Mouse (Mus musculus): Measurements from ENCODE around the gene Nop9. TPM values are rescaled to one million over a fixed set of nuclear protein-coding genes. Genes with fewer than 3 reads are reported as not detected.

Nop9 gene
- polyA plus RNA-seq, 2 experiments, result 23.5 to 37.6 TPM

DNA sequence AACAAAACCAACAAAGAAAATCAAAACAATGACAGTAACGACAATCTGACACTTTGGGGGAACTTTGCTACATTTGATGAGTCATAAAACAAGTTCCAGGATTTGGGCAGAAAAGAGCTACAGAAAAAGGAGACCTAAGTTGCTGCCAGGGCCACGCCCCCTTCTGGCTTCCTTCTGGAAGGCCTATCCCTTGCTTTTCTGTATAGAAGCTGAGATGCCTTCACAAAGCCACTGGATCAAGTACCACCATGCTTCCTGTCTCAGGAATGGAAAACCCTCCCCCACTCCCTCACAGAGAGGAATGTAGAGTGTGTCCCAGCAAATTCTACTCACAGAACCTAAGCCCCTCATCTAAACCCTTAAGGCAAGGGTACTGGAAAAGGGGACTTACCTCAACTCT, 48.5 kb downstream of the Nop9 start:
- H3K9me3 ChIP-seq (ENCODE audit: control insufficient read depth, low read length), result no peaks in the 10 kb centered on the region
- TF ChIP-seq POLR2A (IDR thresholded peaks at IDR 0.05; ENCODE audit: borderline replicate concordance, extremely low read depth, insufficient read depth, insufficient read length), result no peak
- no peak overlapping the region for H3K4me3 ChIP-seq (replicated peaks; ENCODE audit: low read length)
- no peaks in the 10 kb centered on the region for H3K36me3 ChIP-seq (ENCODE audit: control insufficient read depth, insufficient read depth, low read length)
- no peak overlapping the region for H3K27ac ChIP-seq (replicated peaks; ENCODE audit: low read depth, low read length)
- no peaks in the 10 kb centered on the region for H3K27me3 ChIP-seq (ENCODE audit: control insufficient read depth, insufficient read depth, low read length)
- no peak for DNase-seq (ENCODE audit: low spot score)
- no peak for ATAC-seq (ENCODE audit: low FRiP score, low read depth)
- H3K4me2 ChIP-seq (replicated peaks; ENCODE audit: low read depth, low read length, severe bottlenecking), result no peak overlapping the region
- H3K4me1 ChIP-seq (ENCODE audit: control insufficient read depth, insufficient read depth, low read length), result no peaks in the 10 kb centered on the region
- H3K9ac ChIP-seq (ENCODE audit: low read depth, low read length, severe bottlenecking), result no peak overlapping the region
- 64% methylated on average over 2 of the region's 2 CpGs for WGBS

GRCm38 (mm10) chr14:55795380-55796163, 50.1 kb downstream of the Nop9 start:
- Histone ChIP-seq H3K27ac (replicated peaks; ENCODE audit: low read depth, low read length) (no peak overlapping the region), H3K27me3 (ENCODE audit: control insufficient read depth, insufficient read depth, low read length) (no peaks in the 10 kb centered on the region), H3K4me3 (replicated peaks; ENCODE audit: low read length) (no peak overlapping the region), H3K4me2 (replicated peaks; ENCODE audit: low read depth, low read length, severe bottlenecking) (no peak overlapping the region), H3K4me1 (ENCODE audit: control insufficient read depth, insufficient read depth, low read length) (no peaks in the 10 kb centered on the region), H3K9me3 (ENCODE audit: control insufficient read depth, low read length) (no peaks in the 10 kb centered on the region), H3K9ac (ENCODE audit: low read depth, low read length, severe bottlenecking) (no peak overlapping the region), H3K36me3 (ENCODE audit: control insufficient read depth, insufficient read depth, low read length) (no peaks in the 10 kb centered on the region)
- no peak for TF ChIP-seq POLR2A (IDR thresholded peaks at IDR 0.05; ENCODE audit: borderline replicate concordance, extremely low read depth, insufficient read depth, insufficient read length)
- DNase-seq (ENCODE audit: low spot score) (no peak), ATAC-seq (ENCODE audit: low FRiP score, low read depth) (no peak)
- WGBS, result 79% methylated on average over 15 of the region's 15 CpGs

Other genes starting within 250 kb of the Nop9 start
Only the 30 nearest of the 35 such genes appear.
- gene Dcaf11, start 185.7 kb upstream of the Nop9 start, polyA plus RNA-seq (2012; rRNA removed), result 47.5 and 53.0 TPM in 2 replicates
- gene Dcaf11, start 185.7 kb upstream of the Nop9 start, polyA plus RNA-seq (2014; fragmentation: Nextera tagmentation; extraction: Ambion mirVana), result 53.8 and 56.0 TPM in 2 replicates
- 0.67 and 0.88 TPM in 2 replicates for gene A730061H03Rik, start 185.3 kb upstream of the Nop9 start, polyA plus RNA-seq (2012; rRNA removed)
- gene A730061H03Rik, start 185.3 kb upstream of the Nop9 start, polyA plus RNA-seq (2014; fragmentation: Nextera tagmentation; extraction: Ambion mirVana), result 0.74 and 1.7 TPM in 2 replicates
- gene Fitm1, start 170.1 kb upstream of the Nop9 start, polyA plus RNA-seq (2012; rRNA removed), result 30.9 and 43.0 TPM in 2 replicates
- 19.1 and 26.9 TPM in 2 replicates for gene Fitm1, start 170.1 kb upstream of the Nop9 start, polyA plus RNA-seq (2014; fragmentation: Nextera tagmentation; extraction: Ambion mirVana)
- 66.8 and 77.6 TPM in 2 replicates for gene Psme1, start 167.6 kb upstream of the Nop9 start, polyA plus RNA-seq (2012; rRNA removed)
- 147 and 154 TPM in 2 replicates for gene Psme1, start 167.6 kb upstream of the Nop9 start, polyA plus RNA-seq (2014; fragmentation: Nextera tagmentation; extraction: Ambion mirVana)
- 6.6 and 6.9 TPM in 2 replicates for gene Emc9, start 160.4 kb upstream of the Nop9 start, polyA plus RNA-seq (2012; rRNA removed)
- gene Emc9, start 160.4 kb upstream of the Nop9 start, polyA plus RNA-seq (2014; fragmentation: Nextera tagmentation; extraction: Ambion mirVana), result 6.5 and 7.0 TPM in 2 replicates
- 75.8 and 78.5 TPM in 2 replicates for gene Psme2, start 154.6 kb upstream of the Nop9 start, polyA plus RNA-seq (2012; rRNA removed)
- 239 and 245 TPM in 2 replicates for gene Psme2, start 154.6 kb upstream of the Nop9 start, polyA plus RNA-seq (2014; fragmentation: Nextera tagmentation; extraction: Ambion mirVana)
- gene Rnf31, start 154.0 kb upstream of the Nop9 start, polyA plus RNA-seq (2012; rRNA removed), result 23.0 and 34.1 TPM in 2 replicates
- gene Rnf31, start 154.0 kb upstream of the Nop9 start, polyA plus RNA-seq (2014; fragmentation: Nextera tagmentation; extraction: Ambion mirVana), result 13.1 and 18.1 TPM in 2 replicates
- gene Irf9, start 142.1 kb upstream of the Nop9 start, polyA plus RNA-seq (2012; rRNA removed), result 21.0 and 26.4 TPM in 2 replicates
- gene Irf9, start 142.1 kb upstream of the Nop9 start, polyA plus RNA-seq (2014; fragmentation: Nextera tagmentation; extraction: Ambion mirVana), result 9.8 and 11.3 TPM in 2 replicates
- 8.9 and 9.6 TPM in 2 replicates for gene Rec8, start 127.7 kb upstream of the Nop9 start, polyA plus RNA-seq (2012; rRNA removed)
- gene Rec8, start 127.7 kb upstream of the Nop9 start, polyA plus RNA-seq (2014; fragmentation: Nextera tagmentation; extraction: Ambion mirVana), result 2.4 and 2.8 TPM in 2 replicates
- gene Ipo4, start 109.7 kb upstream of the Nop9 start, polyA plus RNA-seq (2012; rRNA removed), result 185 and 239 TPM in 2 replicates
- gene Ipo4, start 109.7 kb upstream of the Nop9 start, polyA plus RNA-seq (2014; fragmentation: Nextera tagmentation; extraction: Ambion mirVana), result 131 and 133 TPM in 2 replicates
- 6.8 and 12.2 TPM in 2 replicates for gene Gm49378, start 107.8 kb upstream of the Nop9 start, polyA plus RNA-seq (2012; rRNA removed)
- 1.5 and 3.7 TPM in 2 replicates for gene Gm49378, start 107.8 kb upstream of the Nop9 start, polyA plus RNA-seq (2014; fragmentation: Nextera tagmentation; extraction: Ambion mirVana)
- 92.3 and 128 TPM in 2 replicates for gene Tm9sf1, start 101.9 kb upstream of the Nop9 start, polyA plus RNA-seq (2012; rRNA removed)
- 111 and 116 TPM in 2 replicates for gene Tm9sf1, start 101.9 kb upstream of the Nop9 start, polyA plus RNA-seq (2014; fragmentation: Nextera tagmentation; extraction: Ambion mirVana)
- 2.9 and 3.3 TPM in 2 replicates for gene Tssk4, start 95.5 kb upstream of the Nop9 start, polyA plus RNA-seq (2012; rRNA removed)
- gene Tssk4, start 95.5 kb upstream of the Nop9 start, polyA plus RNA-seq (2014; fragmentation: Nextera tagmentation; extraction: Ambion mirVana), result 1.2 and 1.4 TPM in 2 replicates
- gene Mdp1, start 85.2 kb upstream of the Nop9 start, polyA plus RNA-seq (2012; rRNA removed), result 47.4 and 49.7 TPM in 2 replicates
- 53.7 and 59.1 TPM in 2 replicates for gene Mdp1, start 85.2 kb upstream of the Nop9 start, polyA plus RNA-seq (2014; fragmentation: Nextera tagmentation; extraction: Ambion mirVana)
- 51.1 and 53.6 TPM in 2 replicates for gene Gmpr2, start 73.8 kb upstream of the Nop9 start, polyA plus RNA-seq (2012; rRNA removed)
- gene Gmpr2, start 73.8 kb upstream of the Nop9 start, polyA plus RNA-seq (2014; fragmentation: Nextera tagmentation; extraction: Ambion mirVana), result 53.1 and 68.5 TPM in 2 replicates
- 347 and 416 TPM in 2 replicates for gene Nedd8, start 73.6 kb upstream of the Nop9 start, polyA plus RNA-seq (2012; rRNA removed)
- gene Nedd8, start 73.6 kb upstream of the Nop9 start, polyA plus RNA-seq (2014; fragmentation: Nextera tagmentation; extraction: Ambion mirVana), result 567 and 583 TPM in 2 replicates
- 35.9 and 38.4 TPM in 2 replicates for gene Tinf2, start 63.9 kb upstream of the Nop9 start, polyA plus RNA-seq (2012; rRNA removed)
- 34.2 and 40.1 TPM in 2 replicates for gene Tinf2, start 63.9 kb upstream of the Nop9 start, polyA plus RNA-seq (2014; fragmentation: Nextera tagmentation; extraction: Ambion mirVana)
- gene Tgm1, start 31.8 kb upstream of the Nop9 start, polyA plus RNA-seq (2012; rRNA removed), result 15.0 and 17.7 TPM in 2 replicates
- 17.0 and 21.2 TPM in 2 replicates for gene Tgm1, start 31.8 kb upstream of the Nop9 start, polyA plus RNA-seq (2014; fragmentation: Nextera tagmentation; extraction: Ambion mirVana)
- gene Rabggta, start 23.4 kb upstream of the Nop9 start, polyA plus RNA-seq (2012; rRNA removed), result 41.7 and 53.5 TPM in 2 replicates
- 20.4 and 23.0 TPM in 2 replicates for gene Rabggta, start 23.4 kb upstream of the Nop9 start, polyA plus RNA-seq (2014; fragmentation: Nextera tagmentation; extraction: Ambion mirVana)
- 88.3 and 109 TPM in 2 replicates for gene Dhrs1, start within 50 bp of the Nop9 start, polyA plus RNA-seq (2012; rRNA removed)
- 82.0 and 89.7 TPM in 2 replicates for gene Dhrs1, start within 50 bp of the Nop9 start, polyA plus RNA-seq (2014; fragmentation: Nextera tagmentation; extraction: Ambion mirVana)
- gene Cideb, start 12.8 kb downstream of the Nop9 start, polyA plus RNA-seq (2012; rRNA removed), result 2.1 and 2.6 TPM in 2 replicates
- 0.41 and 0.46 TPM in 2 replicates for gene Cideb, start 12.8 kb downstream of the Nop9 start, polyA plus RNA-seq (2014; fragmentation: Nextera tagmentation; extraction: Ambion mirVana)
- 0.44 and 0.65 TPM in 2 replicates for gene Ltb4r2, start 15.7 kb downstream of the Nop9 start, polyA plus RNA-seq (2012; rRNA removed)
- 0.61 and 0.74 TPM in 2 replicates for gene Ltb4r2, start 15.7 kb downstream of the Nop9 start, polyA plus RNA-seq (2014; fragmentation: Nextera tagmentation; extraction: Ambion mirVana)
- 1.1 and 1.2 TPM in 2 replicates for gene Ltb4r1, start 20.3 kb downstream of the Nop9 start, polyA plus RNA-seq (2012; rRNA removed)
- 0.33 and 0.78 TPM in 2 replicates for gene Ltb4r1, start 20.3 kb downstream of the Nop9 start, polyA plus RNA-seq (2014; fragmentation: Nextera tagmentation; extraction: Ambion mirVana)
- gene Adcy4, start 38.4 kb downstream of the Nop9 start, polyA plus RNA-seq (2012; rRNA removed), result 32.4 and 35.0 TPM in 2 replicates
- gene Adcy4, start 38.4 kb downstream of the Nop9 start, polyA plus RNA-seq (2014; fragmentation: Nextera tagmentation; extraction: Ambion mirVana), result 16.8 and 17.8 TPM in 2 replicates
- gene Ripk3, start 43.2 kb downstream of the Nop9 start, polyA plus RNA-seq (2012; rRNA removed), result 35.9 and 41.4 TPM in 2 replicates
- 30.5 and 37.6 TPM in 2 replicates for gene Ripk3, start 43.2 kb downstream of the Nop9 start, polyA plus RNA-seq (2014; fragmentation: Nextera tagmentation; extraction: Ambion mirVana)
- gene Nfatc4, start 77.5 kb downstream of the Nop9 start, polyA plus RNA-seq (2012; rRNA removed), result 171 and 233 TPM in 2 replicates
- gene Nfatc4, start 77.5 kb downstream of the Nop9 start, polyA plus RNA-seq (2014; fragmentation: Nextera tagmentation; extraction: Ambion mirVana), result 83.5 and 114 TPM in 2 replicates
- gene Nynrin, start 108.3 kb downstream of the Nop9 start, polyA plus RNA-seq (2012; rRNA removed), result 41.0 and 49.5 TPM in 2 replicates
- gene Nynrin, start 108.3 kb downstream of the Nop9 start, polyA plus RNA-seq (2014; fragmentation: Nextera tagmentation; extraction: Ambion mirVana), result 20.6 and 23.6 TPM in 2 replicates
- gene Cbln3, start 138.7 kb downstream of the Nop9 start, polyA plus RNA-seq (2012; rRNA removed), result 1.0 and 1.3 TPM in 2 replicates
- gene Cbln3, start 138.7 kb downstream of the Nop9 start, polyA plus RNA-seq (2014; fragmentation: Nextera tagmentation; extraction: Ambion mirVana), result 0.25 and 0.54 TPM in 2 replicates
- gene Khnyn, start 139.3 kb downstream of the Nop9 start, polyA plus RNA-seq (2012; rRNA removed), result 28.3 and 29.5 TPM in 2 replicates
- 10.2 and 12.2 TPM in 2 replicates for gene Khnyn, start 139.3 kb downstream of the Nop9 start, polyA plus RNA-seq (2014; fragmentation: Nextera tagmentation; extraction: Ambion mirVana)
- 80.2 and 84.4 TPM in 2 replicates for gene Sdr39u1, start 154.6 kb downstream of the Nop9 start, polyA plus RNA-seq (2012; rRNA removed)
- 81.0 and 91.6 TPM in 2 replicates for gene Sdr39u1, start 154.6 kb downstream of the Nop9 start, polyA plus RNA-seq (2014; fragmentation: Nextera tagmentation; extraction: Ambion mirVana)

All from limb, embryonic 14.5 days (tissue).